Comparison of ENCODE assay signal across 7 mouse cellular contexts in the genomic region with DNA sequence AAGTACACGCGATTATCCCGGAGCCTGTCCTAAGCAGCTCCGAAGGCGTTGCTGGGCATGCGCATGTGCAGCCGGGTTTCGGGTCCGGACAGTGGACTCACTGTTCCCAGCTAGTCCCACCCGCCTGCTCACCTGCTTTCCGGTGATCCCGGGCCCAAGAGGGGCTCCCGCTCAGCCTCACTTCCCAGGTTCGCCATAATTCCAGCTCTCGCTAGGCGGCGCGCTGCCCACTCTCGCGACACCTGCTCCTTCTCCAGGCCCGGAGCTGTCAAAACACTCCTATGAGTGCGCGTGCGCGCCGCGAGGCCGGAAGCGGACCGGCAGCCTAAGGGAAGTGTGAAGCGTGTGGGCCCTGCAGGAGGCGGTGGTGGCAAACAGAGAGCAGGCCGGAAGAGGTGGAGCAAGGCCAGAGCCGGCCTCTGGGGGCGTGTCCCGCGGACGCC. TPM values are rescaled to one million over a fixed set of nuclear protein-coding genes. Genes with fewer than 3 reads are reported as not detected.
DNase-seq lines count a peak whose midpoint lies in the region; ATAC-seq and TF ChIP-seq lines count a peak whose summit lies in the region.
"Not testable (repeated sequence)": the region's sequence is repeated elsewhere in the genome, so short reads cannot be mapped to it uniquely, and the experiment has no call there.

No protein-coding gene starts in this region.

- peak overlapping the region; percentile 47; the same call in 1 of the 2 replicates for H3K9ac ChIP-seq in embryonic facial prominence, embryonic 12.5 days
- H3K9ac ChIP-seq in limb, embryonic 12.5 days (replicated peaks) = peak overlapping the region; percentile 48; the same call in 1 of the 2 replicates
- H3K9ac ChIP-seq in midbrain, embryonic 15.5 days = peak overlapping the region; percentile 53

- H3K4me2 ChIP-seq in embryonic facial prominence, embryonic 12.5 days (replicated peaks) = peak overlapping the region; percentile 72
- peak overlapping the region; percentile 72 for H3K4me2 ChIP-seq in limb, embryonic 12.5 days
- H3K4me2 ChIP-seq in midbrain, embryonic 15.5 days = peak overlapping the region; percentile 67

- TF ChIP-seq CTCF in kidney, adult 2 months (conservative IDR thresholded peaks at IDR 0.05; ENCODE audit: insufficient read depth, insufficient read length, low read depth, low read length) = peak; percentile 59
- peak; percentile 42; the same call in 1 of the 2 replicates for TF ChIP-seq CTCF in spleen, adult 2 months (IDR thresholded peaks at IDR 0.05; ENCODE audit: extremely low read depth, insufficient read depth, insufficient read length, insufficient replicate concordance)

- whole genome bisulfite sequencing in embryonic facial prominence, embryonic 12.5 days = 1% methylated on average over 38 of the region's 38 CpGs
- WGBS in kidney, adult 2 months = under 1% methylated on average over 38 of the region's 38 CpGs
- under 1% methylated on average over 37 of the region's 38 CpGs for WGBS in limb, embryonic 12.5 days
- under 1% methylated on average over 38 of the region's 38 CpGs for WGBS in midbrain, embryonic 15.5 days
- WGBS in spleen, adult 2 months = under 1% methylated on average over 38 of the region's 38 CpGs

- peak; percentile 100 for ATAC-seq in embryonic facial prominence, embryonic 12.5 days (ENCODE audit: insufficient number of reproducible peaks, insufficient read depth, low FRiP score, low TSS enrichment)
- ATAC-seq in limb, embryonic 12.5 days (ENCODE audit: insufficient number of reproducible peaks, insufficient read depth, low FRiP score, low TSS enrichment, low read depth) = peak; percentile 100
- peak; percentile 99 for ATAC-seq in midbrain, embryonic 15.5 days (replicated peaks)

- H3K27me3 ChIP-seq in embryonic facial prominence, embryonic 12.5 days; kidney, adult 2 months (replicated peaks; ENCODE audit: control insufficient read depth, insufficient read depth, low read length); limb, embryonic 12.5 days; midbrain, embryonic 15.5 days (replicated peaks); spleen, adult 2 months (ENCODE audit: control insufficient read depth, insufficient read depth, low read length): not testable (repeated sequence)

- not testable (repeated sequence) for H3K36me3 ChIP-seq in embryonic facial prominence, embryonic 12.5 days; kidney, adult 2 months (ENCODE audit: control insufficient read depth, insufficient read depth, low read length); limb, embryonic 12.5 days; midbrain, embryonic 15.5 days (replicated peaks); spleen, adult 2 months (ENCODE audit: control insufficient read depth, insufficient read depth, low read length)

- peak; percentile 96 for DNase-seq in adrenal gland, postnatal 25 days
- peak; percentile 96 to 99 for DNase-seq in heart, adult 18-20 months
- DNase-seq in kidney, adult 2 months = peak; percentile 100
- peak; percentile 96 to 97 for DNase-seq in spleen, adult 2 months (ENCODE audit: low read depth in 1 of 2, low spot score in 2 of 2)

- not testable (repeated sequence) for TF ChIP-seq POLR2A in kidney, adult 2 months (IDR thresholded peaks at IDR 0.05; ENCODE audit: low read depth, low read length); spleen, adult 2 months (IDR thresholded peaks at IDR 0.05; ENCODE audit: low read depth, low read length)

- 0 out of 2 replicates have a peak overlapping the region, but pooled peaks have one; percentile 17 for H3K27ac ChIP-seq in embryonic facial prominence, embryonic 12.5 days
- H3K27ac ChIP-seq in kidney, adult 2 months (ENCODE audit: insufficient read depth, low read depth, low read length) = peak overlapping the region; percentile 12; the same call in 1 of the 2 replicates
- peak overlapping the region; percentile 42; the same call in 1 of the 2 replicates for H3K27ac ChIP-seq in limb, embryonic 12.5 days
- H3K27ac ChIP-seq in midbrain, embryonic 15.5 days = peak overlapping the region; percentile 80
- peak overlapping the region; percentile 57; the same call in 1 of the 2 replicates for H3K27ac ChIP-seq in spleen, adult 2 months (ENCODE audit: insufficient read depth, low read length)

- H3K9me3 ChIP-seq in embryonic facial prominence, embryonic 12.5 days; limb, embryonic 12.5 days; midbrain, embryonic 15.5 days: not testable (repeated sequence)

- peak overlapping the region; percentile 53 for H3K4me3 ChIP-seq in embryonic facial prominence, embryonic 12.5 days
- H3K4me3 ChIP-seq in kidney, adult 2 months (ENCODE audit: insufficient read depth, low read depth, low read length) = peak overlapping the region; percentile 58
- peak overlapping the region; percentile 52 for H3K4me3 ChIP-seq in limb, embryonic 12.5 days (replicated peaks)
- peak overlapping the region; percentile 64 for H3K4me3 ChIP-seq in midbrain, embryonic 15.5 days
- peak overlapping the region; percentile 77 for H3K4me3 ChIP-seq in spleen, adult 2 months (ENCODE audit: extremely low read depth, insufficient read depth, insufficient read length)

- H3K4me1 ChIP-seq in embryonic facial prominence, embryonic 12.5 days; kidney, adult 2 months (ENCODE audit: control insufficient read depth, insufficient read depth, low read length); limb, embryonic 12.5 days (replicated peaks); midbrain, embryonic 15.5 days; spleen, adult 2 months (ENCODE audit: control insufficient read depth, insufficient read depth, insufficient read length): not testable (repeated sequence)

RNA-seq across cellular contexts. Expression of a gene that starts 8.5 kb away (rescaled TPM):
- 0.18 TPM in 1 of 2 replicates, not detected in the other for total RNA-seq in adrenal gland, postnatal 25 days (2021)
- polyA plus RNA-seq in embryonic facial prominence, embryonic 12.5 days (2016; fragmentation: Nextera tagmentation; extraction: Ambion mirVana) = 0.35 and 0.48 TPM in 2 replicates
- total RNA-seq in heart, adult 18-20 months (2021) = under 1 TPM; 0.12 to 0.28 TPM
- polyA plus RNA-seq in kidney, adult 2 months (2012; rRNA removed) = 0.03 TPM in 1 of 2 replicates, not detected in the other
- 0.14 and 0.23 TPM in 2 replicates for polyA plus RNA-seq in limb, embryonic 12.5 days (2016; fragmentation: Nextera tagmentation; extraction: Ambion mirVana)
- polyA plus RNA-seq in midbrain, embryonic 15.5 days (2015; fragmentation: Nextera tagmentation; extraction: Ambion mirVana) = 0.49 and 0.68 TPM in 2 replicates
- not detected in 2 replicates for polyA plus RNA-seq in spleen, adult 2 months (2012; rRNA removed)

RNA-seq across cellular contexts. Expression of a gene that starts 47.1 kb away (rescaled TPM):
- total RNA-seq in adrenal gland, postnatal 25 days (2021) = 6.7 and 9.2 TPM in 2 replicates
- 6.3 and 8.6 TPM in 2 replicates for polyA plus RNA-seq in embryonic facial prominence, embryonic 12.5 days (2016; fragmentation: Nextera tagmentation; extraction: Ambion mirVana)
- total RNA-seq in heart, adult 18-20 months (2021) = 10 to 100 TPM; 66.7 to 77.1 TPM
- 5.5 and 6.0 TPM in 2 replicates for polyA plus RNA-seq in kidney, adult 2 months (2012; rRNA removed)
- 7.3 and 11.3 TPM in 2 replicates for polyA plus RNA-seq in limb, embryonic 12.5 days (2016; fragmentation: Nextera tagmentation; extraction: Ambion mirVana)
- polyA plus RNA-seq in midbrain, embryonic 15.5 days (2015; fragmentation: Nextera tagmentation; extraction: Ambion mirVana) = 14.3 and 14.5 TPM in 2 replicates
- polyA plus RNA-seq in spleen, adult 2 months (2012; rRNA removed) = 1.2 and 1.4 TPM in 2 replicates

RNA-seq across cellular contexts. Expression of a gene that starts 47.2 kb away (rescaled TPM):
- total RNA-seq in adrenal gland, postnatal 25 days (2021) = 20.4 and 24.2 TPM in 2 replicates
- 7.4 and 8.8 TPM in 2 replicates for polyA plus RNA-seq in embryonic facial prominence, embryonic 12.5 days (2016; fragmentation: Nextera tagmentation; extraction: Ambion mirVana)
- total RNA-seq in heart, adult 18-20 months (2021) = 10 to 100 TPM; 19.7 to 21.7 TPM
- 3.1 and 3.7 TPM in 2 replicates for polyA plus RNA-seq in kidney, adult 2 months (2012; rRNA removed)
- 5.6 and 6.8 TPM in 2 replicates for polyA plus RNA-seq in limb, embryonic 12.5 days (2016; fragmentation: Nextera tagmentation; extraction: Ambion mirVana)
- 11.6 TPM in 2 replicates for polyA plus RNA-seq in midbrain, embryonic 15.5 days (2015; fragmentation: Nextera tagmentation; extraction: Ambion mirVana)
- 1.9 and 2.6 TPM in 2 replicates for polyA plus RNA-seq in spleen, adult 2 months (2012; rRNA removed)

RNA-seq across cellular contexts. Expression of a gene that starts 55.8 kb away (rescaled TPM):
- total RNA-seq in adrenal gland, postnatal 25 days (2021) = 37.7 and 37.9 TPM in 2 replicates
- 1.2 and 1.7 TPM in 2 replicates for polyA plus RNA-seq in embryonic facial prominence, embryonic 12.5 days (2016; fragmentation: Nextera tagmentation; extraction: Ambion mirVana)
- total RNA-seq in heart, adult 18-20 months (2021) = 10 to 100 TPM; 62.0 to 64.2 TPM
- 13.2 and 15.6 TPM in 2 replicates for polyA plus RNA-seq in kidney, adult 2 months (2012; rRNA removed)
- polyA plus RNA-seq in limb, embryonic 12.5 days (2016; fragmentation: Nextera tagmentation; extraction: Ambion mirVana) = 0.85 and 1.1 TPM in 2 replicates
- polyA plus RNA-seq in midbrain, embryonic 15.5 days (2015; fragmentation: Nextera tagmentation; extraction: Ambion mirVana) = 3.4 and 6.6 TPM in 2 replicates
- 3.8 and 6.0 TPM in 2 replicates for polyA plus RNA-seq in spleen, adult 2 months (2012; rRNA removed)

Comparison
In these comparisons a context has a peak if more than half of its experiments do, and no peak if none do; other contexts are left out.
1. Peak in every context shown above with its lines: DNase-seq, ATAC-seq, H3K4me3 ChIP-seq and H3K27ac ChIP-seq.
2. H3K27ac ChIP-seq: peak in every context shown above with its lines; median percentile 80 in midbrain, embryonic 15.5 days; 57 in spleen, adult 2 months; 42 in limb, embryonic 12.5 days; 17 in embryonic facial prominence, embryonic 12.5 days; 12 in kidney, adult 2 months.